Mouse (Mus musculus) testis, adult 2 months (tissue): ENCODE measurements around the gene Myl6.

Source experiments
- CTCF ChIP-seq: fragments of 200-500 bp; IDR thresholded peaks from 2 replicates; pipeline ENCODE4 v1.5.1; 2012; ENCODE audit warnings: low read depth, mild to moderate bottlenecking, inconsistent platforms, low read length, moderate library complexity; ENCODE audit not compliant: control insufficient read depth, insufficient read depth, insufficient replicate concordance
- POLR2A ChIP-seq: fragments of 200-500 bp; IDR thresholded peaks from 2 replicates; pipeline ENCODE4 v1.6.1; 2012; ENCODE audit warnings: low read depth, mild to moderate bottlenecking, inconsistent platforms, low read length, moderate library complexity; ENCODE audit not compliant: control insufficient read depth

DNA sequence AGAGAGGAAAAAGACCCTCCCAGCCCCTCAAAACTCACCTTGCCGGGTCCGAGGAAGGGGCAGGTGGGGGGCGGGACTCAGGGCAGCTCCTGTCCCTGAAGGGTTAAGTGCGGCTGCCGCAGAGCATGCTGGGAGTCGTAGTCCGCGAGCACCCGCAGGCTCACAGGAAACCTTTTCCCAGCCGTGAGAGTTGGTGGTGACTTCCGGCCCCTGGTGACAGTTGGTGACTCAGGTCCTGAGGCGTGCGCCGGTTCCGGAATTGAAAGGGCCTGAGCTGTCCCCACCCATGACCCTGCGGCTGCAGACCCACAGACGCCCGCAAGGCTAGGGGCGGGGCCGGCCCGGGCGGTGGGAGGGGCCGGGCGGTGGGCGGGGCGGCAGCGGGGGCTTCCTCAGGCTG is 4.6 kb upstream of the Myl6 start, which contains the start of gene Myl6b:
- no peak for TF ChIP-seq CTCF
- TF ChIP-seq POLR2A = peak; percentile 65
